Mouse (Mus musculus): ENCODE measurements around the gene Psmd4.

DNA sequence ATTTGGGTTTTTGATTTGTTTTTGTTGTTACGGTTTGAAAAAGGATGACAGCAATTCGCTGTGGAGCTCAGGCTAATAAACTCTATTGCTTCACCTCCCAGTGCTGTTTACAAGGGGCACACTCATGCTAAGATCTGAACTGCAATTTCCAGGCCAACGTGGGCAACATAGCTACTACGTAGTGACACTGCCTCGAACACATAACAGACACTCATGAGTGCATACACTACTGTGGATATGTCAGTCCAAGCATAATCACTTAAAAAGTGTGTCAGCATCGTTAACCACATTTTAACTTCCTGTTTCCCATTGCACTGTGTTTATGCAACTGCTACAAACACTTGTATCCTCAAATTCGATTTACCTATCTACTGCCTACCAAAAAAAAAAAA, 420 bp upstream of the Psmd4 start:
- TF ChIP-seq CTCF (IDR thresholded peaks at IDR 0.05; ENCODE audit: low read depth, low read length) (no peak), POLR2A (IDR thresholded peaks at IDR 0.05; ENCODE audit: extremely low read depth, insufficient read depth, low read length) (no peak)

Data from liver, adult 2 months (tissue).